Mouse (Mus musculus) neural tube, embryonic 14.5 days (tissue): ENCODE measurements around the gene Atf6. TPM values are rescaled to one million over a fixed set of nuclear protein-coding genes. Genes with fewer than 3 reads are reported as not detected.

ENCODE experiments used
- ATAC-seq: fragments of 200-750 bp; cut with Nextera tagmentation; 2 replicates; pipeline ENCODE4 v1.8.0; 2017; ENCODE audit warnings: low read depth, mild to moderate bottlenecking, moderate TSS enrichment, moderate library complexity
- H3K27ac ChIP-seq: fragments of 300-500 bp; sonication (generic); 2 replicates; pipeline ENCODE4 v1.5.1; 2014; ENCODE audit warnings: low read depth, mild to moderate bottlenecking, control low read depth, low read length, moderate library complexity, mixed read lengths
- H3K27me3 ChIP-seq: fragments of 300-500 bp; sonication (generic); 2 replicates; pipeline ENCODE4 v1.6.1; 2014; ENCODE audit warnings: low read length; ENCODE audit not compliant: control insufficient read depth, insufficient read depth
- H3K36me3 ChIP-seq: fragments of 300-500 bp; sonication (generic); 2 replicates; pipeline ENCODE4 v1.6.1; 2014; ENCODE audit warnings: low read length, mixed read lengths; ENCODE audit not compliant: control insufficient read depth, insufficient read depth
- H3K4me1 ChIP-seq: fragments of 300-500 bp; sonication (generic); 2 replicates; pipeline ENCODE4 v1.6.1; 2014; ENCODE audit warnings: low read length; ENCODE audit not compliant: control insufficient read depth, insufficient read depth
- H3K4me2 ChIP-seq: fragments of 300-500 bp; sonication (generic); 2 replicates; pipeline ENCODE4 v1.6.1; 2014; ENCODE audit warnings: mild to moderate bottlenecking, low read depth, low read length, control low read depth
- H3K4me3 ChIP-seq: fragments of 300-500 bp; sonication (generic); 2 replicates; pipeline ENCODE4 v1.5.1; 2014; ENCODE audit warnings: low read depth, low read length, control low read depth, mixed read lengths
- H3K9ac ChIP-seq: fragments of 300-500 bp; sonication (generic); replicated peaks from 2 replicates; pipeline ENCODE4 v1.6.1; 2014; ENCODE audit warnings: low read depth, mild to moderate bottlenecking, control low read depth, low read length, mixed read lengths
- H3K9me3 ChIP-seq: fragments of 300-500 bp; sonication (generic); 2 replicates; pipeline ENCODE4 v1.6.1; 2016; ENCODE audit warnings: low read length; ENCODE audit not compliant: control insufficient read depth
- WGBS: fragments of 180-500 bp; shearing (Covaris S2); extraction: QIAGEN DNeasy Blood & Tissue Kit; methylation state at CpG from one replicate; pipeline ENCODE4 v1.1.7; 2014; 5-methylcytosine and 5-hydroxymethylcytosine counted together
- polyA plus RNA-seq: library from polyadenylated mRNA; unstranded; fragments of >200 nt; fragmentation: Nextera tagmentation; extraction: Ambion mirVana; gene quantifications from 2 replicates; pipeline ENCODE4 v1.2.1, GENCODE M21; 2014

Atf6 gene
- polyA plus RNA-seq, 1 experiment from 2014 or later: 10.1 TPM

- Histone ChIP-seq H3K27ac (no peak overlapping the region), H3K9me3 (no peaks in the 10 kb centered on the region), H3K36me3 (no peaks in the 10 kb centered on the region), H3K4me1 (no peaks in the 10 kb centered on the region), H3K27me3 (no peaks in the 10 kb centered on the region), H3K4me2 (no peak overlapping the region), H3K9ac (no peak overlapping the region), H3K4me3 (no peak overlapping the region)
- ATAC-seq: peak; percentile 60; the same call in 1 of the 2 replicates
- 32% methylated on average over 10 of the region's 10 CpGs for WGBS
These were observed 34.1 kb upstream of the Atf6 start for GRCm38 (mm10) chr1:170901536-170902238.

GRCm38 (mm10) chr1:170900799-170901467 is 33.4 kb upstream of the Atf6 start:
- H3K4me2 ChIP-seq: no peak overlapping the region
- WGBS: 38% methylated on average over 10 of the region's 10 CpGs
- peak; percentile 72; the same call in 1 of the 2 replicates for ATAC-seq

GRCm38 (mm10) chr1:170898413-170899075 is 31.0 kb upstream of the Atf6 start:
- Histone ChIP-seq H3K36me3 (no peaks in the 10 kb centered on the region), H3K27me3 (no peaks in the 10 kb centered on the region), H3K4me3 (no peak overlapping the region), H3K4me1 (no peaks in the 10 kb centered on the region), H3K9ac (no peak overlapping the region), H3K27ac (no peak overlapping the region), H3K9me3 (no peaks in the 10 kb centered on the region), H3K4me2 (no peak overlapping the region)
- WGBS: 79% methylated on average over 16 of the region's 16 CpGs
- no peak for ATAC-seq

More at GRCm38 (mm10) chr1:170900799-170901467, 33.4 kb upstream of the Atf6 start:
- no peak overlapping the region for H3K27ac ChIP-seq
- H3K4me3 ChIP-seq: no peak overlapping the region
- H3K9ac ChIP-seq: no peak overlapping the region
- H3K4me1 ChIP-seq: no peaks in the 10 kb centered on the region
- no peaks in the 10 kb centered on the region for H3K9me3 ChIP-seq
- no peaks in the 10 kb centered on the region for H3K36me3 ChIP-seq
- no peaks in the 10 kb centered on the region for H3K27me3 ChIP-seq

- WGBS: 87% methylated on average over 5 of the region's 5 CpGs
- H3K27me3 ChIP-seq: no peaks in the 10 kb centered on the region
- H3K9me3 ChIP-seq: no peaks in the 10 kb centered on the region
- no peak overlapping the region for H3K27ac ChIP-seq
- no peaks in the 10 kb centered on the region for H3K36me3 ChIP-seq
- ATAC-seq: no peak
- no peak overlapping the region for H3K4me3 ChIP-seq
- H3K4me2 ChIP-seq: no peak overlapping the region
- no peak overlapping the region for H3K9ac ChIP-seq
- no peaks in the 10 kb centered on the region for H3K4me1 ChIP-seq
These were observed 29.2 kb upstream of the Atf6 start for GRCm38 (mm10) chr1:170896651-170897281.

- no peak overlapping the region for H3K9ac ChIP-seq
- no peak for ATAC-seq
- 68% methylated on average over 9 of the region's 9 CpGs for WGBS
These were observed 27.3 kb upstream of the Atf6 start for GRCm38 (mm10) chr1:170894603-170895602.

GRCm38 (mm10) chr1:170892279-170892678 is 24.7 kb upstream of the Atf6 start:
- ATAC-seq: no peak
- Histone ChIP-seq H3K4me3 (no peak overlapping the region), H3K9ac (no peak overlapping the region), H3K9me3 (no peaks in the 10 kb centered on the region), H3K27ac (no peak overlapping the region), H3K4me2 (no peak overlapping the region), H3K4me1 (no peaks in the 10 kb centered on the region), H3K36me3 (no peaks in the 10 kb centered on the region), H3K27me3 (no peaks in the 10 kb centered on the region)
- WGBS: 60% methylated on average over 1 of the region's 1 CpGs

More at GRCm38 (mm10) chr1:170894603-170895602, 27.3 kb upstream of the Atf6 start:
- Histone ChIP-seq H3K9me3 (no peaks in the 10 kb centered on the region), H3K36me3 (no peaks in the 10 kb centered on the region), H3K4me3 (no peak overlapping the region), H3K4me1 (no peaks in the 10 kb centered on the region), H3K27ac (no peak overlapping the region), H3K27me3 (no peaks in the 10 kb centered on the region), H3K4me2 (no peak overlapping the region)

- no peak overlapping the region for H3K4me2 ChIP-seq
- H3K4me1 ChIP-seq: no peaks in the 10 kb centered on the region
- no peaks in the 10 kb centered on the region for H3K27me3 ChIP-seq
- no peaks in the 10 kb centered on the region for H3K9me3 ChIP-seq
- H3K9ac ChIP-seq: no peak overlapping the region
- ATAC-seq: no peak
- no peak overlapping the region for H3K4me3 ChIP-seq
- H3K27ac ChIP-seq: no peak overlapping the region
- WGBS: 83% methylated on average over 2 of the region's 2 CpGs
- no peaks in the 10 kb centered on the region for H3K36me3 ChIP-seq
These were observed 24.1 kb upstream of the Atf6 start for GRCm38 (mm10) chr1:170891646-170892045.

- 70% methylated on average over 4 of the region's 4 CpGs for WGBS
- ATAC-seq: no peak
These were observed 21.7 kb upstream of the Atf6 start for GRCm38 (mm10) chr1:170889310-170889709.

More at GRCm38 (mm10) chr1:170889310-170889709, 21.7 kb upstream of the Atf6 start:
- Histone ChIP-seq H3K9me3 (no peaks in the 10 kb centered on the region), H3K4me3 (no peak overlapping the region), H3K4me1 (peaks cover 3% of the 10 kb centered on the region; the same call in 1 of the 2 replicates), H3K4me2 (no peak overlapping the region), H3K9ac (no peak overlapping the region), H3K36me3 (no peaks in the 10 kb centered on the region), H3K27me3 (no peaks in the 10 kb centered on the region), H3K27ac (no peak overlapping the region)
